Mouse (Mus musculus) CH12.LX (cell line): Measurements from ENCODE around the gene Traf2. TPM values are rescaled to one million over a fixed set of nuclear protein-coding genes. Genes with fewer than 3 reads are reported as not detected.

Experiments
- DNase-seq: peaks from one replicate; pipeline ENCODE4 v3.0.0-alpha.2; 2013; ENCODE audit errors: extremely low read depth
- H3K27ac ChIP-seq: 2 replicates; pipeline ENCODE4 v1.5.1; 2012; ENCODE audit warnings: low read depth, mild to moderate bottlenecking, control low read depth, moderate library complexity; ENCODE audit not compliant: insufficient read depth
- H3K27me3 ChIP-seq: replicated peaks from 2 replicates; pipeline ENCODE3; 2012; ENCODE audit warnings: inconsistent platforms
- H3K36me3 ChIP-seq, 2 experiments: replicated peaks in 1 of 2; 2 replicates each; pipeline versions ENCODE3 to v1.6.1; 2012; ENCODE audit warnings: inconsistent platforms in 1 of 2, low read length in 1 of 2, mild to moderate bottlenecking in 1 of 2, mixed read lengths in 1 of 2, moderate library complexity in 1 of 2; ENCODE audit not compliant: control insufficient read depth in 1 of 2, insufficient read depth in 1 of 2
- H3K4me1 ChIP-seq, 2 experiments: 2 replicates each; pipeline ENCODE4 v1.6.1; 2012; ENCODE audit warnings: inconsistent platforms in 1 of 2, moderate library complexity in 1 of 2; ENCODE audit not compliant: insufficient read depth in 2 of 2, control insufficient read depth in 1 of 2
- H3K4me2 ChIP-seq: 2 replicates; pipeline ENCODE4 v1.6.1; 2012; ENCODE audit warnings: low read depth, mild to moderate bottlenecking, control low read depth; ENCODE audit not compliant: poor library complexity, insufficient read depth, severe bottlenecking
- H3K4me3 ChIP-seq, 3 experiments: fragments of 150-350 bp in 1 of 3; sonication (generic) in 1 of 3; replicated peaks in 1 of 3; 2 replicates each; pipeline versions ENCODE3 to v1.5.1; 2011 to 2012; ENCODE audit warnings: low read depth in 2 of 3, low read length in 2 of 3, mild to moderate bottlenecking in 2 of 3, moderate library complexity in 2 of 3, control low read depth in 1 of 3, improper control_type of control experiment in 1 of 3, inconsistent platforms in 1 of 3, mixed read lengths in 1 of 3; ENCODE audit not compliant: poor library complexity in 1 of 3
- H3K79me2 ChIP-seq: replicated peaks from 2 replicates; pipeline ENCODE4 v1.6.1; 2012; ENCODE audit warnings: mild to moderate bottlenecking, moderate library complexity; ENCODE audit not compliant: control insufficient read depth, poor library complexity, insufficient read depth, severe bottlenecking; ENCODE audit errors: extremely low read depth
- H3K9ac ChIP-seq: 2 replicates; pipeline ENCODE4 v1.6.1; 2012; ENCODE audit warnings: low read depth, mild to moderate bottlenecking, control low read depth, moderate library complexity; ENCODE audit not compliant: insufficient read depth
- H3K9me3 ChIP-seq: replicated peaks from 2 replicates; pipeline ENCODE3; 2012; ENCODE audit warnings: low read length, inconsistent platforms, mixed read lengths
- BHLHE40 ChIP-seq: IDR thresholded peaks from 2 replicates; pipeline ENCODE4 v1.6.1; 2011; ENCODE audit warnings: mild to moderate bottlenecking, low read depth, low read length, improper control_type of control experiment
- CHD2 ChIP-seq: IDR thresholded peaks from 2 replicates; pipeline ENCODE4 v1.6.1; 2011; ENCODE audit warnings: low read length, improper control_type of control experiment
- CTCF ChIP-seq, 2 experiments: IDR thresholded peaks in 1 of 2; conservative IDR thresholded peaks in 1 of 2; 2 replicates each; pipeline ENCODE4 v1.5.1; 2011 to 2012; ENCODE audit warnings: low read depth in 2 of 2, low read length in 2 of 2, improper control_type of control experiment in 1 of 2, inconsistent platforms in 1 of 2, mild to moderate bottlenecking in 1 of 2, moderate library complexity in 1 of 2
- ELF1 ChIP-seq: IDR thresholded peaks from 2 replicates; pipeline ENCODE4 v1.6.1; 2014; ENCODE audit warnings: low read depth, mild to moderate bottlenecking, inconsistent platforms, low read length, improper control_type of control experiment
- EP300 ChIP-seq: IDR thresholded peaks from 2 replicates; pipeline ENCODE4 v1.6.1; 2011; ENCODE audit warnings: low read length, improper control_type of control experiment
- GABPA ChIP-seq: IDR thresholded peaks from 2 replicates; pipeline ENCODE4 v1.6.1; 2012; ENCODE audit warnings: low read depth, low read length, improper control_type of control experiment, inconsistent platforms; ENCODE audit not compliant: insufficient replicate concordance
- HCFC1 ChIP-seq: IDR thresholded peaks from 2 replicates; pipeline ENCODE4 v1.6.1; 2012; ENCODE audit warnings: low read depth, mild to moderate bottlenecking, inconsistent platforms, low read length, improper control_type of control experiment
- IRF4 ChIP-seq: IDR thresholded peaks from 2 replicates; pipeline ENCODE4 v1.6.1; 2014; ENCODE audit warnings: low read depth, mild to moderate bottlenecking, inconsistent platforms, low read length, improper control_type of control experiment
- JUND ChIP-seq: conservative IDR thresholded peaks from 2 replicates; pipeline ENCODE4 v1.6.1; 2011; ENCODE audit warnings: low read depth, low read length, improper control_type of control experiment
- KAT2A ChIP-seq: IDR thresholded peaks from 2 replicates; pipeline ENCODE4 v1.6.1; 2012; ENCODE audit warnings: low read length, improper control_type of control experiment, inconsistent platforms; ENCODE audit not compliant: insufficient replicate concordance
- MAX ChIP-seq: IDR thresholded peaks from 2 replicates; pipeline ENCODE4 v1.6.1; 2011; ENCODE audit warnings: low read length, improper control_type of control experiment
- MAZ ChIP-seq: IDR thresholded peaks from 2 replicates; pipeline ENCODE4 v1.6.1; 2012; ENCODE audit warnings: low read depth, mild to moderate bottlenecking, inconsistent platforms, low read length, improper control_type of control experiment, moderate library complexity
- MEF2A ChIP-seq: IDR thresholded peaks from 2 replicates; pipeline ENCODE4 v1.6.1; 2014; ENCODE audit warnings: low read depth, mild to moderate bottlenecking, inconsistent platforms, low read length, improper control_type of control experiment, borderline replicate concordance
- MXI1 ChIP-seq: IDR thresholded peaks from 2 replicates; pipeline ENCODE4 v1.6.1; 2011; ENCODE audit warnings: mild to moderate bottlenecking, low read depth, low read length, improper control_type of control experiment
- MYC ChIP-seq: IDR thresholded peaks from 2 replicates; pipeline ENCODE4 v1.6.1; 2011; ENCODE audit warnings: low read depth, mild to moderate bottlenecking, improper control_type of control experiment, low read length
- NELFE ChIP-seq: IDR thresholded peaks from 2 replicates; pipeline ENCODE4 v1.6.1; 2011; ENCODE audit warnings: low read depth, low read length, improper control_type of control experiment
- NRF1 ChIP-seq: IDR thresholded peaks from 2 replicates; pipeline ENCODE4 v1.6.1; 2014; ENCODE audit warnings: low read depth, mild to moderate bottlenecking, inconsistent platforms, low read length, improper control_type of control experiment, moderate library complexity
- PAX5 ChIP-seq: IDR thresholded peaks from 2 replicates; pipeline ENCODE4 v1.6.1; 2012; ENCODE audit warnings: low read length, inconsistent platforms, mixed read lengths
- POLR2A ChIP-seq: IDR thresholded peaks from 2 replicates; pipeline ENCODE4 v1.6.1; 2011; ENCODE audit warnings: low read depth, mild to moderate bottlenecking, improper control_type of control experiment, low read length
- POLR2AphosphoS2 ChIP-seq: IDR thresholded peaks from 2 replicates; pipeline ENCODE4 v1.6.1; 2011; ENCODE audit warnings: low read depth, low read length, improper control_type of control experiment
- SIN3A ChIP-seq: IDR thresholded peaks from 2 replicates; pipeline ENCODE4 v1.6.1; 2012; ENCODE audit warnings: low read length, improper control_type of control experiment, inconsistent platforms
- TBP ChIP-seq: conservative IDR thresholded peaks from 2 replicates; pipeline ENCODE4 v1.6.1; 2011; ENCODE audit warnings: low read depth, low read length, improper control_type of control experiment
- TCF12 ChIP-seq: IDR thresholded peaks from 2 replicates; pipeline ENCODE4 v1.6.1; 2014; ENCODE audit warnings: low read depth, mild to moderate bottlenecking, inconsistent platforms, low read length, improper control_type of control experiment
- UBTF ChIP-seq: IDR thresholded peaks from 2 replicates; pipeline ENCODE4 v1.6.1; 2012; ENCODE audit warnings: low read depth, mild to moderate bottlenecking, inconsistent platforms, low read length, improper control_type of control experiment, moderate library complexity
- USF1 ChIP-seq: IDR thresholded peaks from 2 replicates; pipeline ENCODE4 v1.6.1; 2014; ENCODE audit warnings: low read depth, mild to moderate bottlenecking, inconsistent platforms, low read length, improper control_type of control experiment
- ZKSCAN1 ChIP-seq: IDR thresholded peaks from 2 replicates; pipeline ENCODE4 v1.6.1; 2012; ENCODE audit warnings: low read depth, inconsistent platforms, low read length, improper control_type of control experiment, borderline replicate concordance
- ZMIZ1 ChIP-seq: IDR thresholded peaks from 2 replicates; pipeline ENCODE4 v1.6.1; 2012; ENCODE audit warnings: low read depth, mild to moderate bottlenecking, inconsistent platforms, low read length, improper control_type of control experiment
- dilution Hi-C: fragments of 300-500 bp; cut with MboI; formaldehyde crosslinking; loops from 2 replicates; pipeline ENCODE4 v1.14.3; 2020; ENCODE audit warnings: low sequenced_read_pairs; ENCODE audit not compliant: extremely low pct_unique_long_range_greater_than_20kb, extremely low pct_ligation_motif_present
- in situ Hi-C: fragments of 300-500 bp; cut with MboI; formaldehyde crosslinking; loops from 3 replicates; pipeline ENCODE4 v1.14.3; 2019; ENCODE audit warnings: low sequenced_read_pairs, low pct_ligation_motif_present, low pct_unique_long_range_greater_than_20kb, mixed read lengths
- polyA plus RNA-seq: library from polyadenylated mRNA; unstranded; fragments of >175 nt; gene quantifications from 2 replicates; pipeline ENCODE4 v1.2.1, GENCODE M21; 2012; ENCODE audit warnings: low read depth; ENCODE audit not compliant: insufficient read length
- total RNA-seq, 2 experiments: library from RNA; depleted of rRNA; stranded (reverse); fragments of 300-350 nt in 1 of 2; fragments of >200 nt in 1 of 2; gene quantifications; 2 replicates each; pipeline ENCODE4 v1.2.3; 2012 to 2014

Gene Traf2
- total and polyA plus RNA-seq, 3 experiments = 17.9 to 26.4 (median 25.1) TPM

- peaks cover 15 to 40% of the 10 kb centered on the region in 2 experiments for H3K4me1 ChIP-seq
- H3K9ac ChIP-seq = peak within 1 kb of the TSS; percentile 92
Measured at GRCm38 (mm10) chr2:25501593-25502486, 44.9 kb downstream of the Traf2 start, which contains the start of gene C8g. TSS of gene C8g (minus strand) at chr2:25501719.

GRCm38 (mm10) chr2:25500576-25501405 is 45.9 kb downstream of the Traf2 start, which contains the start of gene Fbxw5:
TSS of gene Fbxw5 (plus strand) at chr2:25500750.
- H3K27ac ChIP-seq = peak within 1 kb of the TSS; percentile 51
- peaks cover 15 to 40% of the 10 kb centered on the region in 2 experiments for H3K4me1 ChIP-seq
- H3K27me3 ChIP-seq = no peaks in the 10 kb centered on the region
- peak within 1 kb of the TSS; percentile 70 to 99 (median 93) for H3K4me3 ChIP-seq
- peak; percentile 97 for DNase-seq
- dilution Hi-C loops = no loop called here
- H3K9me3 ChIP-seq = no peaks in the 10 kb centered on the region
- peak within 1 kb of the TSS; percentile 68 for H3K4me2 ChIP-seq
- TF ChIP-seq ZMIZ1 (peak; percentile 83), POLR2AphosphoS2 (peak; percentile 90; the same call in 1 of the 2 replicates), TCF12 (peak; percentile 75), KAT2A (peak; percentile 63; the same call in 1 of the 2 replicates), SIN3A (peak; percentile 97), USF1 (no peak), PAX5 (no peak), MAX (0 out of 2 replicates have a peak, but pooled peaks have one; percentile 56), ELF1 (peak; percentile 88), MXI1 (peak; percentile 91), EP300 (no peak), POLR2A (peak; percentile 86), GABPA (no peak; the same call in 1 of the 2 replicates), IRF4 (peak; percentile 76), MAZ (peak; percentile 94), NELFE (peak; percentile 84), UBTF (0 out of 2 replicates have a peak, but pooled peaks have one; percentile 28), MYC (0 out of 2 replicates have a peak, but pooled peaks have one; percentile 28), TBP (0 out of 2 replicates have a peak, but pooled peaks have one; percentile 38), MEF2A (peak; percentile 36; the same call in 1 of the 2 replicates), CHD2 (no peak; the same call in 1 of the 2 replicates), NRF1 (peak; percentile 88), JUND (no peak), HCFC1 (peak; percentile 89), BHLHE40 (0 out of 2 replicates have a peak, but pooled peaks have one; percentile 7), ZKSCAN1 (no peak)
- peaks cover 8% of the 10 kb centered on the region; the same call in 1 of the 2 replicates for H3K79me2 ChIP-seq
- H3K9ac ChIP-seq = peak within 1 kb of the TSS; percentile 92
- in situ Hi-C loops = no loop called here
- peaks cover 32 to 40% of the 10 kb centered on the region in 2 experiments for H3K36me3 ChIP-seq

More at GRCm38 (mm10) chr2:25501593-25502486, 44.9 kb downstream of the Traf2 start, which contains the start of gene C8g:
- peak; percentile 28 for DNase-seq
- peaks cover 32 to 47% of the 10 kb centered on the region in 2 experiments for H3K36me3 ChIP-seq
- peak within 1 kb of the TSS; percentile 70 to 99 (median 93) for H3K4me3 ChIP-seq
- H3K79me2 ChIP-seq = peaks cover 8% of the 10 kb centered on the region; the same call in 1 of the 2 replicates
- dilution Hi-C loops = no loop called here
- peak within 1 kb of the TSS; percentile 68 for H3K4me2 ChIP-seq
- H3K9me3 ChIP-seq = no peaks in the 10 kb centered on the region
- peak within 1 kb of the TSS; percentile 51 for H3K27ac ChIP-seq
- in situ Hi-C loops = no loop called here
- peak; percentile 48; the same call in 1 of the 2 replicates for TF ChIP-seq NRF1
- TF ChIP-seq MYC = no peak
- no peak for TF ChIP-seq ELF1
- peak in 1 of 2 experiments; percentile 34; a peak in 2 of 4 replicates for TF ChIP-seq CTCF (conservative IDR thresholded peaks at IDR 0.05 in 1 of 2, IDR thresholded peaks at IDR 0.05 in 1 of 2; ENCODE audit: low read depth in 2 of 2, low read length in 2 of 2)
- no peaks in the 10 kb centered on the region for H3K27me3 ChIP-seq
